Mouse (Mus musculus) MEL (cell line): ENCODE results near the gene Dusp23. TPM values are rescaled to one million over a fixed set of nuclear protein-coding genes. Genes with fewer than 3 reads are reported as not detected.

Experiments
- DNase-seq: peaks from one replicate; pipeline ENCODE4 v3.0.0; 2011; ENCODE audit warnings: low read depth, low spot score
- H3K27ac ChIP-seq: 2 replicates; pipeline ENCODE4 v1.5.1; 2012; ENCODE audit warnings: low read depth, mild to moderate bottlenecking, control low read depth, low read length, moderate library complexity; ENCODE audit not compliant: control insufficient read depth
- H3K27me3 ChIP-seq, 2 experiments: fragments of 150-350 bp in 1 of 2; sonication (generic) in 1 of 2; 2 replicates each; pipeline ENCODE4 v1.6.1; 2012; ENCODE audit warnings: low read length in 2 of 2, mild to moderate bottlenecking in 2 of 2, improper control_type of control experiment in 1 of 2, moderate library complexity in 1 of 2; ENCODE audit not compliant: insufficient read depth in 2 of 2, control insufficient read depth in 1 of 2
- H3K36me3 ChIP-seq, 2 experiments: 2 replicates each; pipeline ENCODE4 v1.6.1; 2012 to 2014; ENCODE audit warnings: low read length in 2 of 2, improper control_type of control experiment in 1 of 2, inconsistent platforms in 1 of 2, mild to moderate bottlenecking in 1 of 2; ENCODE audit not compliant: insufficient read depth in 2 of 2, control insufficient read depth in 1 of 2
- H3K4me1 ChIP-seq, 2 experiments: fragments of 150-350 bp in 1 of 2; sonication (generic) in 1 of 2; 2 replicates each; pipeline ENCODE4 v1.6.1; 2012; ENCODE audit warnings: low read length in 2 of 2, improper control_type of control experiment in 1 of 2, mild to moderate bottlenecking in 1 of 2; ENCODE audit not compliant: insufficient read depth in 2 of 2, control insufficient read depth in 1 of 2
- H3K4me3 ChIP-seq, 2 experiments: fragments of 150-350 bp in 1 of 2; sonication (generic) in 1 of 2; 2 replicates each; pipeline ENCODE4 v1.5.1; 2012; ENCODE audit warnings: low read depth in 2 of 2, low read length in 2 of 2, mild to moderate bottlenecking in 2 of 2, moderate library complexity in 2 of 2, control low read depth in 1 of 2, improper control_type of control experiment in 1 of 2; ENCODE audit not compliant: control insufficient read depth in 1 of 2, insufficient read depth in 1 of 2
- H3K79me2 ChIP-seq: 2 replicates; pipeline ENCODE4 v1.6.1; 2012; ENCODE audit warnings: mild to moderate bottlenecking, low read length, moderate library complexity; ENCODE audit not compliant: control insufficient read depth, poor library complexity, insufficient read depth
- H3K9ac ChIP-seq: 2 replicates; pipeline ENCODE4 v1.6.1; 2012; ENCODE audit warnings: low read depth, mild to moderate bottlenecking, control low read depth, low read length, moderate library complexity; ENCODE audit not compliant: control insufficient read depth, poor library complexity, severe bottlenecking
- H3K9me3 ChIP-seq: fragments of 150-350 bp; sonication (generic); replicated peaks from 2 replicates; pipeline ENCODE4 v1.6.1; 2012; ENCODE audit warnings: mild to moderate bottlenecking, low read length, improper control_type of control experiment, moderate library complexity; ENCODE audit not compliant: insufficient read depth
- BHLHE40 ChIP-seq: IDR thresholded peaks from 2 replicates; pipeline ENCODE4 v1.6.1; 2012; ENCODE audit warnings: low read depth, mild to moderate bottlenecking, inconsistent platforms, low read length, improper control_type of control experiment, borderline replicate concordance
- CTCF ChIP-seq, 3 experiments: IDR thresholded peaks in 2 of 3; conservative IDR thresholded peaks in 1 of 3; 2 replicates each; pipeline ENCODE4 v1.5.1; 2011 to 2012; ENCODE audit warnings: low read length in 3 of 3, low read depth in 2 of 3, mild to moderate bottlenecking in 2 of 3, improper control_type of control experiment in 1 of 3, inconsistent platforms in 1 of 3, mixed read lengths in 1 of 3, moderate library complexity in 1 of 3; ENCODE audit not compliant: control insufficient read depth in 1 of 3, insufficient read depth in 1 of 3, poor library complexity in 1 of 3, severe bottlenecking in 1 of 3
- E2F4 ChIP-seq: IDR thresholded peaks from 2 replicates; pipeline ENCODE4 v1.6.1; 2011; ENCODE audit warnings: low read depth, low read length, improper control_type of control experiment, borderline replicate concordance
- EP300 ChIP-seq, 2 experiments: IDR thresholded peaks; 2 replicates each; pipeline ENCODE4 v1.6.1; 2011; ENCODE audit warnings: improper control_type of control experiment in 2 of 2, low read length in 2 of 2, low read depth in 1 of 2, mild to moderate bottlenecking in 1 of 2
- GABPA ChIP-seq: IDR thresholded peaks from 2 replicates; pipeline ENCODE4 v1.6.1; 2012; ENCODE audit warnings: low read depth, mild to moderate bottlenecking, inconsistent platforms, low read length, improper control_type of control experiment, moderate library complexity
- GATA1 ChIP-seq: IDR thresholded peaks from 2 replicates; pipeline ENCODE4 v1.6.1; 2011; ENCODE audit warnings: low read depth, low read length, improper control_type of control experiment
- HCFC1 ChIP-seq: IDR thresholded peaks from 2 replicates; pipeline ENCODE4 v1.6.1; 2012; ENCODE audit warnings: low read depth, mild to moderate bottlenecking, inconsistent platforms, low read length, improper control_type of control experiment, moderate library complexity
- JUND ChIP-seq: IDR thresholded peaks from 2 replicates; pipeline ENCODE4 v1.6.1; 2011; ENCODE audit warnings: low read depth, mild to moderate bottlenecking, improper control_type of control experiment, low read length
- KAT2A ChIP-seq: conservative IDR thresholded peaks from 2 replicates; pipeline ENCODE4 v1.6.1; 2012; ENCODE audit warnings: low read depth, low read length, improper control_type of control experiment, inconsistent platforms
- MAZ ChIP-seq: IDR thresholded peaks from 2 replicates; pipeline ENCODE4 v1.6.1; 2012; ENCODE audit warnings: low read depth, mild to moderate bottlenecking, inconsistent platforms, low read length, improper control_type of control experiment
- MEF2A ChIP-seq: IDR thresholded peaks from 2 replicates; pipeline ENCODE4 v1.6.1; 2014; ENCODE audit warnings: low read depth, mild to moderate bottlenecking, inconsistent platforms, low read length, improper control_type of control experiment; ENCODE audit not compliant: poor library complexity, insufficient replicate concordance, severe bottlenecking; ENCODE audit errors: extremely low read depth
- MXI1 ChIP-seq: IDR thresholded peaks from 2 replicates; pipeline ENCODE4 v1.6.1; 2011; ENCODE audit warnings: mild to moderate bottlenecking, low read depth, low read length, improper control_type of control experiment
- MYC ChIP-seq: IDR thresholded peaks from 2 replicates; pipeline ENCODE4 v1.6.1; 2011; ENCODE audit warnings: low read depth, mild to moderate bottlenecking, low read length, improper control_type of control experiment, moderate library complexity
- POLR2A ChIP-seq, 2 experiments: IDR thresholded peaks; 2 replicates each; pipeline ENCODE4 v1.6.1; 2011 to 2012; ENCODE audit warnings: low read length in 2 of 2, mild to moderate bottlenecking in 2 of 2, control low read depth in 1 of 2, improper control_type of control experiment in 1 of 2, low read depth in 1 of 2, moderate library complexity in 1 of 2; ENCODE audit not compliant: control insufficient read depth in 1 of 2, insufficient read depth in 1 of 2, poor library complexity in 1 of 2
- POLR2AphosphoS2 ChIP-seq: IDR thresholded peaks from 2 replicates; pipeline ENCODE4 v1.6.1; 2011; ENCODE audit warnings: low read length, improper control_type of control experiment
- POLR2AphosphoS5 ChIP-seq: IDR thresholded peaks from 2 replicates; pipeline ENCODE4 v1.6.1; 2012; ENCODE audit warnings: low read depth, borderline replicate concordance, mild to moderate bottlenecking, inconsistent platforms, low read length, moderate library complexity, mixed read lengths
- RAD21 ChIP-seq: IDR thresholded peaks from 2 replicates; pipeline ENCODE4 v1.6.1; 2011; ENCODE audit warnings: mild to moderate bottlenecking, low read depth, low read length, improper control_type of control experiment
- SMC3 ChIP-seq: IDR thresholded peaks from 2 replicates; pipeline ENCODE4 v1.6.1; 2011; ENCODE audit warnings: low read depth, low read length, improper control_type of control experiment
- TAL1 ChIP-seq: IDR thresholded peaks from 2 replicates; pipeline ENCODE4 v1.6.1; 2012; ENCODE audit warnings: mild to moderate bottlenecking, inconsistent platforms, low read length, moderate library complexity, mixed read lengths
- TCF12 ChIP-seq: IDR thresholded peaks from 2 replicates; pipeline ENCODE4 v1.6.1; 2014; ENCODE audit warnings: low read depth, mild to moderate bottlenecking, inconsistent platforms, low read length, improper control_type of control experiment, moderate library complexity
- USF1 ChIP-seq: IDR thresholded peaks from 2 replicates; pipeline ENCODE4 v1.6.1; 2014; ENCODE audit warnings: low read depth, mild to moderate bottlenecking, inconsistent platforms, low read length, improper control_type of control experiment, moderate library complexity
- ZMIZ1 ChIP-seq: IDR thresholded peaks from 2 replicates; pipeline ENCODE4 v1.6.1; 2012; ENCODE audit warnings: low read depth, mild to moderate bottlenecking, inconsistent platforms, low read length, improper control_type of control experiment, moderate library complexity
- ZNF384 ChIP-seq: IDR thresholded peaks from 2 replicates; pipeline ENCODE4 v1.6.1; 2012; ENCODE audit warnings: low read depth, mild to moderate bottlenecking, inconsistent platforms, low read length, improper control_type of control experiment
- polyA plus RNA-seq, 2 experiments: library from polyadenylated mRNA; stranded (reverse) in 1 of 2; unstranded in 1 of 2; fragments of >175 nt in 1 of 2; fragments of >200 nt in 1 of 2; gene quantifications; 2 replicates each; pipeline versions ENCODE4 v1.2.1 to v1.2.4; 2012; ENCODE audit warnings: low replicate concordance in 2 of 2, low read depth in 1 of 2; ENCODE audit not compliant: insufficient read length in 2 of 2, insufficient read depth in 1 of 2, missing spikeins in 1 of 2
- total RNA-seq: library from RNA; depleted of rRNA; stranded (reverse); fragments of 300-350 nt; gene quantifications from 2 replicates; pipeline ENCODE4 v1.2.3, GENCODE M21; 2012

Gene Dusp23
- total and polyA plus RNA-seq, 3 experiments: 0.54 to 2.5 TPM; not detected in 1

- Histone ChIP-seq H3K9ac (no peak within 1 kb of the TSS), H3K4me3 (no peak within 1 kb of the TSS), H3K27ac (no peak within 1 kb of the TSS), H3K36me3 (no peaks in the 10 kb centered on the region), H3K79me2 (no peaks in the 10 kb centered on the region), H3K9me3 (no peaks in the 10 kb centered on the region), H3K27me3 (peaks cover 0 to 7% of the 10 kb centered on the region in 2 experiments; a peak in 2 of 4 replicates), H3K4me1 (no peaks in the 10 kb centered on the region)
- DNase-seq: no peak
- TF ChIP-seq KAT2A (no peak), POLR2A (IDR thresholded peaks at IDR 0.05; ENCODE audit: control insufficient read depth in 1 of 2, insufficient read depth in 1 of 2, low read depth in 1 of 2, low read length in 2 of 2, poor library complexity in 1 of 2) (no peak), TAL1 (no peak), E2F4 (no peak), POLR2AphosphoS2 (no peak)
Measured at GRCm38 (mm10) chr1:172590385-172590784, 42.4 kb downstream of the Dusp23 start, which contains the start of gene Slamf8. TSS of gene Slamf8 (minus strand) at chr1:172590568.

GRCm38 (mm10) chr1:172585612-172586567, 46.9 kb downstream of the Dusp23 start:
- TF ChIP-seq BHLHE40: no peak
- no peak for TF ChIP-seq EP300 (IDR thresholded peaks at IDR 0.05; ENCODE audit: low read depth in 1 of 2, low read length in 2 of 2)
- TF ChIP-seq RAD21: no peak
- no peak for TF ChIP-seq USF1
- TF ChIP-seq MAZ: no peak
- TF ChIP-seq POLR2AphosphoS5: no peak
- TF ChIP-seq MYC: no peak
- no peak for TF ChIP-seq KAT2A
- no peak for TF ChIP-seq MEF2A
- TF ChIP-seq JUND: no peak
- no peak for TF ChIP-seq HCFC1
- no peak for TF ChIP-seq ZMIZ1
- no peak for TF ChIP-seq GABPA
- no peak for TF ChIP-seq ZNF384
- TF ChIP-seq CTCF (IDR thresholded peaks at IDR 0.05 in 2 of 3, conservative IDR thresholded peaks at IDR 0.05 in 1 of 3; ENCODE audit: control insufficient read depth in 1 of 3, insufficient read depth in 1 of 3, low read depth in 2 of 3, low read length in 3 of 3, poor library complexity in 1 of 3, severe bottlenecking in 1 of 3): no peak
- TF ChIP-seq GATA1: no peak
- no peak for TF ChIP-seq SMC3
- no peak for TF ChIP-seq MXI1
- TF ChIP-seq POLR2AphosphoS2: no peak
- no peak for TF ChIP-seq TCF12
- Histone ChIP-seq H3K27me3 (peaks cover 0 to 6% of the 10 kb centered on the region in 2 experiments; a peak in 2 of 4 replicates), H3K79me2 (no peaks in the 10 kb centered on the region), H3K36me3 (no peaks in the 10 kb centered on the region), H3K4me3 (no peak overlapping the region), H3K4me1 (no peaks in the 10 kb centered on the region), H3K9ac (no peak overlapping the region), H3K9me3 (no peaks in the 10 kb centered on the region), H3K27ac (no peak overlapping the region)
- no peak for DNase-seq
